Comparison of ENCODE assay signal across 29 mouse cellular contexts in genomic region chr16:34487823-34488222, GRCm38 (mm10).
"Had no signal": no experiment of that assay in that cellular context is flagged by ENCODE, and none has a peak within 500 bp of the region (broad histone marks: within the 10 kb centered on the region; RNA-seq: fewer than 3 reads in every experiment).

No protein-coding gene starts in this region.

- DNase-seq: left cerebral cortex, postnatal 4 days; liver; liver, embryonic 13.5 days; liver, postnatal 0 days; lung, adult 18-20 months; lung, adult 2 months; lung, embryonic 14.5 days; lung, postnatal 10 days; lung, postnatal 14 days; lung, postnatal 36 days; lung, postnatal 4 days; midbrain, embryonic 14.5 days had no signal

- H3K36me3 ChIP-seq: limb, embryonic 10.5 days; limb, embryonic 12.5 days; limb, embryonic 13.5 days; limb, embryonic 15.5 days; liver, embryonic 12.5 days; liver, embryonic 13.5 days; liver, embryonic 15.5 days; lung, embryonic 15.5 days; midbrain, embryonic 10.5 days; midbrain, embryonic 12.5 days; midbrain, embryonic 13.5 days; midbrain, embryonic 15.5 days had no signal

- H3K9me3 ChIP-seq: limb, embryonic 10.5 days; limb, embryonic 12.5 days; limb, embryonic 13.5 days; limb, embryonic 15.5 days; liver, embryonic 12.5 days; liver, embryonic 13.5 days; liver, embryonic 15.5 days; lung, embryonic 15.5 days; megakaryocyte, embryonic 14.5 days; midbrain, embryonic 10.5 days; midbrain, embryonic 12.5 days; midbrain, embryonic 13.5 days; midbrain, embryonic 15.5 days had no signal

- H3K9ac ChIP-seq: limb, embryonic 12.5 days; limb, embryonic 13.5 days; limb, embryonic 15.5 days; liver, embryonic 12.5 days; liver, embryonic 13.5 days; liver, embryonic 14.5 days; liver, embryonic 15.5 days; liver, postnatal 0 days; lung, embryonic 14.5 days; lung, embryonic 15.5 days; midbrain, embryonic 12.5 days; midbrain, embryonic 13.5 days; midbrain, embryonic 15.5 days had no signal

- H3K27me3 ChIP-seq: limb, embryonic 12.5 days; limb, embryonic 13.5 days; limb, embryonic 15.5 days; liver, embryonic 12.5 days; liver, embryonic 13.5 days; liver, embryonic 15.5 days; lung, embryonic 15.5 days; megakaryocyte, embryonic 14.5 days; midbrain, embryonic 12.5 days; midbrain, embryonic 13.5 days; midbrain, embryonic 15.5 days had no signal

- H3K4me2 ChIP-seq: limb, embryonic 12.5 days; limb, embryonic 13.5 days; limb, embryonic 15.5 days; liver, embryonic 11.5 days; liver, embryonic 12.5 days; liver, embryonic 13.5 days; liver, embryonic 15.5 days; lung, embryonic 14.5 days; lung, embryonic 15.5 days; midbrain, embryonic 11.5 days; midbrain, embryonic 12.5 days; midbrain, embryonic 13.5 days; midbrain, embryonic 15.5 days had no signal

- H3K4me3 ChIP-seq: limb, embryonic 10.5 days; limb, embryonic 12.5 days; limb, embryonic 13.5 days; limb, embryonic 15.5 days; liver, embryonic 12.5 days; liver, embryonic 13.5 days; liver, embryonic 15.5 days; lung, embryonic 15.5 days; megakaryocyte, embryonic 14.5 days; midbrain, embryonic 10.5 days; midbrain, embryonic 12.5 days; midbrain, embryonic 13.5 days; midbrain, embryonic 15.5 days; myocyte had no signal

- H3K27ac ChIP-seq: limb, embryonic 10.5 days; limb, embryonic 12.5 days; limb, embryonic 13.5 days; limb, embryonic 15.5 days; liver, embryonic 12.5 days; liver, embryonic 13.5 days; liver, embryonic 14.5 days; liver, embryonic 15.5 days; lung, embryonic 15.5 days; macrophage; midbrain, embryonic 10.5 days; midbrain, embryonic 12.5 days; midbrain, embryonic 13.5 days; midbrain, embryonic 15.5 days had no signal

- H3K4me1 ChIP-seq: liver, embryonic 12.5 days; liver, embryonic 13.5 days; liver, embryonic 15.5 days had no signal
